Mouse (Mus musculus) ES-E14 (cell line): ENCODE results near the gene Rab11b.

Source experiments
- CHD2 ChIP-seq: IDR thresholded peaks from 2 replicates; pipeline ENCODE4 v1.6.1; 2014; ENCODE audit warnings: mild to moderate bottlenecking, low read depth, low read length, inconsistent platforms
- HCFC1 ChIP-seq: IDR thresholded peaks from 2 replicates; pipeline ENCODE4 v1.6.1; 2012; ENCODE audit warnings: low read length, inconsistent platforms, borderline replicate concordance; ENCODE audit not compliant: insufficient read depth
- MAFK ChIP-seq: IDR thresholded peaks from 2 replicates; pipeline ENCODE4 v1.6.1; 2014; ENCODE audit warnings: mild to moderate bottlenecking, low read depth, low read length, inconsistent platforms; ENCODE audit not compliant: insufficient read depth

DNA sequence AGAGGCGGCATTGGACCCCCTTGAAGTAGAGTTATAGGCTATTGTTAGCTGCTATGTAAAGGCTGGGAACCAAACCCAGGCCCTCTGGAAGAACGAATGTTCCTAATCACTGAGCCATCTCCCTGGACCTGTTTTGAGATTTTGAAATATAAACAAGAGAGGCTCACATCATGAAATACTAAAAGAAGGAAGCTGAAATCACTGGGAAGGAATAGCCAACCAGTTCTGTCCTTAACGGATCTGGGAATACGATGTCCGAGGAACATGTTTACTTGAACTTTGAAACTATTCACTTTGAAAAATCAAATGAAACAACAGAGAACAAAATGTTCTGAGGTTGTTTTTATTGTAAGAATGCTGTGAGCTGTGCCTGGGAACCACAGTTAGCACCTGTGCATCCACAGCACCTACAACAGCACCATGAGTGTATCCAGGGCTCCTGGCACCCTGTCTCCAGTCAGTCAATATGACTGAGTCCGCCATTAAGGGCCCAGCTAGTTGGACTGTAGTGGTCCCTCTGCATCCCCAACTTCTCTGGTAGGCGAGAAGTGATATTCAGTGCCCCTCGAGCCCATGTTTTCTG is 14.3 kb upstream of the Rab11b start:
- TF ChIP-seq CHD2 (no peak), MAFK (no peak), HCFC1 (no peak)
